Mouse (Mus musculus) frontal cortex, postnatal 25 days (tissue): ENCODE data around the gene Rft1.

Experiments used
- DNase-seq, 2 experiments: peaks; one replicate each; pipeline ENCODE4 v3.0.0; 2022; ENCODE audit warnings: low spot score in 2 of 2

Gene Rft1

DNA sequence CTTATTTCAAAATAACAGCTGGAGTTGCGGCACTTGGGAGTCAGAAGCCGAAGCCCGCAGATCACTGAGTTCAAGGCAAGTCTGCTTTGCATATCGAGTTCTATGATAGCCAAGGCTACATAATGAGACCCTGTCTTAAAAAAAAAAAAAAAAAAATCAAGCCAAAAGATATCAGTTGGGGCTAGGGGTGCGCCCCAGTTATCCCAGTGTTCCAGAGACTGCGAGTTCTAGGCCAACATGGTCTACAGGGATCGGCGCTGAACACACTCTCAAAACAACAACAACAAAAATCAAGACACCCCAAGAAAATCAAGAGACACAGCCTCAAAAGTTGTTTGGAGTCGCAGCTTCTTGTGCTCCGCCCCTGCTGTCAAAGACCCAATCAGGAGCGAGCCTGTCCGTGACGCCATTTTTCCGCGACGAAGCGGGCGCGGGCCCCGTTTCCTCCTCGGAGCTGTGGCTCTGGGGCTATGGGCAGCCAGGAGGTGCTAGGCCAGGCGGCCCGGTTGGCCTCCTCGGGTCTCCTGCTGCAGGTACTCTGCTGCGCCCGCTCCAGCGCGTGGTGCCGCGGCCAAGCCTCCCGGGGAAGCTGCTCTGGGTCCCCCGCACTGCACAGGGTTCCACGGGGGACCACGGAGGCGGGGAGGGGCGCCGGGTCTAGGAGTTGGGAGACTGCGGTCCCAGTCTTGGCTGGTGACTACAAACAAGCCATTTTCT, at the start of gene Rft1:
Gene Rft1, plus strand, starts transcription at position 418 of the 717 bp plus-strand sequence.
- peak; percentile 98 to 99 for DNase-seq

DNA sequence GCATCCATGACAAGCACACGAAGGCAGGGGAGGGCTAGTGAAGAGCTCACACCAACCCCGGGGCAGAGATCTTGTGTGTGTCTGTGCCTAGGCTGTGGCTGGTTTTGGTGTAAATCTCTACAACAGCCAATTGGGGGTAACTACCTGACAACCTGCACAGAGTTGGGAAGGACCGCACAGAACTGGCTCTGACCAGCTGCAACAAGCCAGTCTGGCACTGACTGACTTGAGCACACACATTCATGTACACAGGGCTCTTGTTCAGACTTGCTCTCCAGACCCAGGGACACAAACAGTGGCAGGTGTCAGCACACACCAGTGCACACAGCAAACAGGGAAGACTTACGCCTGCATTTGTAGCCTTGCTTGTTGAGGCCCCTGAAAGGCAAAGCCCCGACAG, 47.3 kb upstream of the Rft1 start:
- DNase-seq: no peak

DNA sequence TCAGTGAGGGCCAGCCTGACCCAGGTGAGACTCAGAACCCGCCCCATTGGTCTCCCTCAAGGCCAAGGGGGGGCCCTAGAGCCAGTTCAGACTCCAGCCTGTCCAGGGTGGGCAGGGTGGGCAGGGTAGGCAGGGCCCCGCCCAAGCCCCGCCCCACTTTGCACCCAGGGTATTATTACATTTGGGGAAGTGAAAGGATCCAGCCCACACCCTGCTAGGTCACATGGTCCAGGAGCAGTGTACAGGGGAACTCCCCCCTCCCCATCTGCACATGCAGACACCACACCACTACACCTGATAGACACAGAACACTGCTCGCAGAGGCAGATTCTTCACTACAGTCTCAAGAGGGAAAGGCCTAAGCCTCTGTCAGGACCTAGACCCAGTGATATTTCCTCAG, 46.5 kb upstream of the Rft1 start:
- DNase-seq: no peak

DNA sequence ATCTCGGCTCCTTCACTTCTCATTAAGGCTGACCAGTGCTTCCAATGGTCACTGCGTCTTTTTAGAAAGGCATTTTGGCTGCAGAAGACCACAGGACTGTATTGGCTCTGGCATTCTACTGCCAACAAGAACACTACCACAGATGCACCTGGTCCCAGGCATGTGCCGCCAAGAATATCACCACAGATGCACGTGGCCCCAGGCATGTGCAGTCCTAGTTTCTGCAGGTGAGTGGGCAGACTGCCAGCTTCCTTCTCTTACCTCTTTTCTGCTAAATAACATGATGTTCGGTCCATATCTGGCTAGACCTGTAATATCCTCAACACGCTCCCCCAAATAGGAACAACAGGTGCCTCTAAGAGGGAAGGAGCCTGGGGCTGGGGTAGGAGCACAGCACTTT, 46.0 kb upstream of the Rft1 start:
- no peak for DNase-seq

DNA sequence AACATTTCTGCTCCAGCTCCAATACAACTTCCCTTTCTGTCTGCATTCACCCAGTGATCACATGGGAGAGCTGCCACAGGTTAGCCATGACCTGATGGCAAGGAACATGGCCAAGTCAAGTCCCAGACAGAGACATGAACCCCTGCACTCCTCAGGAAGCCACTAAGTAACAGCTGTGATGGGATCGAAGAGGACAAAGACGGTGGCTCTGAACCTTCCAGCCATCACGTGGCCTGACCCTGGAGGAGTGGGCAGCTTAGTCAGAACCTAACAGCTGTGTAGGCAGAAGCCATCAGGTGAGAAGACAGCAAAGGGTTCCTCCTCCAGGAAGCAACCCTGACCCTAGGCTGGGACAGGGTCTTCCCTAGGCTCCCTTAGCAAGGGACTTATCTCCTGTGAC, 44.7 kb upstream of the Rft1 start:
- DNase-seq: no peak

DNA sequence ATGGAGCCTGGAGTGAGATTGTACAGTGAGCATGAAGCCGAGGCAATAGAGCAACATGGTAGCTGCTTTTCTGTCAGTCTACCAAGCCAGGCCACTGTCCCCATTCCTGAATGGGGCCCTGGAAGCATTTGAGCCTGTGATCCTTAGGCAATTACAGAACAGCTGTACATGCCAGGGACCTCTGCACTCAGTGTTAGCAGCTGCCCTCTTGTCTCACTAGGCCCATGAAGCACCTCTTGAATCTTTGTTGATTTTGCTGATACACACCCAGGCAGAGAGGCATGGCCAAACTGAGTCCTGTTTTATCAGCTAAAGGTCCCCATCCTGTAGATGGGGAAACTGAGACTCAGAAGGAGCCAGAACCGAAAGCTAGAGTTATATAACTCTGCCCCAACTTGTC, 43.9 kb upstream of the Rft1 start:
- DNase-seq: no peak

DNA sequence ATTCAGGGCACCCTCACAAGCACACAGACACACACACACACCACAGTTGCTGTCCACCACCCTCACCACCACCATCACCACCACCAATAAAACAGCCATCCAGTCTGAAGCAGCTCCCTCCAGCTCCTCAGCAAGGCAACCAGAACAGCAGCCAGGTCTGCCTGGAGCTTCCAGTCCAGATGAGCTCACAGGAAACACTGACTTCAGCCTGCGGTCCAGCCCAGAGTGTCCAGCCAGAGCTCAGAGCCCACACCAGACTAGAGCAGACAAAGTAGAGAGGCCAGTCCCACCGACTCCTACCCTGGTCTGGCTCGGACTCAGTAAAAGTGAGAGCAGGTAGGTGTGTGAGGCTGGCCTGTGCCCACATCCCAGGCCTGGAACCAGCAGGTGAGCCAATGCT, 43.2 kb upstream of the Rft1 start:
- no peak for DNase-seq

DNA sequence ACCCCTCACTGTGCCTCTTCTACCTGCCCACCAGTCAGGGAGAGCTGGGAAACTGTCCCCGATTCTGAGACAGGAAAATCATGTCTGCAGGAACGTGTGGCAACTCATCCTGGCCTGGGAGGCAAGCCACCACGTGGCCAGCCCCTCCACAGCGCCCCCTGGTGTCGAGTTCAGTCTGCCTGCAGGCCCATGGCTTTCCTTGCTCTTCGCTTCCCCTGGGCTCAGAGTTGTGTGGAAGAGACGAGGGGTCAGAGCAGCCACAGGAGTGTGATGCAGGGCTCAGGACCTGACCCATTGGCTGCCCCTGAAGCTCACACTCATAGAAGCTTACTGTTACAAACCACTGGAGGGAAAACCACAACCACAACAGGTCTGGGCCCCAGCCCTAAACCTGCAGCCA, 41.6 kb upstream of the Rft1 start:
- peak; percentile 48 to 49 for DNase-seq

DNA sequence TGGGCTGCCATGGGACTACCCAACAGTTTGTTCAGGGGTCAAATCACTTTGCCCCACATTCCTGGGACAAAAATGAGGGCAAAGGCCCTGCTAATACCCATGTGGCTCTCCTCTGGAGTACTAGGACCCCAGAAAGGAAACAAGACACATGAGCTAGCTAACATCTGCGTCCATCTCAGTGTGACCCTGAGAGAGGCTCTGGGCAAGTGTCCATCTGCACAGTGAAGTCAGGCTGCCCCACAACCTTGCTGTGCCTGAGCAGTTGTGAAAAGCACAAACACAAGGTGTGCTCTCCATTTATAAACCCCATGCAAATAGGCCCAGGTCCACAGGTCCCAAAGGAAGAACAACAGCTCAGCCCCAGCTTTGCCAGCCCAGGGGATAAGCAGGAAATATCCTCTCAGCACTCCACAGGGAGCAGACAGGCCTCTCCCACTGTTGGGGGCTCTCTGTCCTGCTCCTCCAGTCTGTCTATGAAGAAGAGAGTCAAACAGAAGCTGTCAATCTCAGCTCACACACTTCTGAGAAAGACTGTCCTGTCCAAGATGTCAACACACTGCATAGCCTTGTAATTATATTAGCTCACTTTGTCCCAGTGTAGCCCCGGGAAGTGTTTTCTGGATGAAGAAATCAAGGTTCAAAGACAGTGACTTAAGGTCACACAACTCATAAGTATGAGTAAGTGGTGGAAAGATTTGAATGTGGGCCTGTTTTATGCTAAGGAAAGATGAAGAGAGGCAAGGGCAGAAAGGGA, 41.0 kb upstream of the Rft1 start:
- no peak for DNase-seq

DNA sequence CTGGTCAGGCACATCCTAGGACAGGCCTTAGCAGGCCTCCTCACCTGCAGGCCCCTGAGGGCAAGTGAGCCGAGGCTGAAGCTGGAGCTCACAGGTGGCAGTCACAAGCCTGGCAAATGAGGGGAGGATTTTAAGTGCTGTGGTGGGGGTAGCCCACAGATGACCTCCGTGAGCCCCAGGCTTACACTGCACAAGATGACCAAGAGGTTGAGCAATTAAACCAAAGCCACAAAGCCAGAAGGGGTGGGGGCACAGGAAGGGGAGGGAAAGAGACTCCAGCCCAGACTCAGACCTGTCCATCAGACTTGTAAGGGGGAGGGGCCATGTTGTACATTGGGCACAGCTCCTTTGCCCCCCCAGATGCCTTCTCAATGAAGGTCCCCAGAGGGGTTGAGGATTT, 37.4 kb upstream of the Rft1 start:
- no peak for DNase-seq

DNA sequence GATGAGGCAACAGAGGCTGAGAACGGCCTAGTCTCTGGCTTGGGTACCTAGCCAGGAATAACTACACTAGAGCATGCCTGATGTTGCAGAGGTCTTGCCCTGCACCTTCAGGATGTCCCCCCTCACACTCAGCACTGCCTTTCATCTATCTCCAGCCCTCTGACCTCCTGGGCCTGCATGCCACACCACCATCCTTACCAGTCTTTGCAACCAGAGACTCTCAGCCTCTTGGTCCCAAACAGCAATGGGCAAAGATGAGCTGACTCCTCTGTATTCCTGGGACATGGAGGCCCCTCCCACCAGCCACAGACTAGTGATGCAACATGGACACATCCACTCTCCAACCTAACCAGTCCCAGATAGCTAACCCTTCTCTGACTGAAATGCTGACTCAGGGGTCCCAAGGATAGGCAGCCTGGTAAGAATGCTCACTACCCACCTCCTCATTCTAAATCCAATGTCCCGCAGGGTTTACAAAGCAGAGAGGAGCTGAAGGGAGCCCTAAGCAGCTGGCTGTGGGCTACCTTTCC, 35.3 kb upstream of the Rft1 start:
- DNase-seq: no peak

DNA sequence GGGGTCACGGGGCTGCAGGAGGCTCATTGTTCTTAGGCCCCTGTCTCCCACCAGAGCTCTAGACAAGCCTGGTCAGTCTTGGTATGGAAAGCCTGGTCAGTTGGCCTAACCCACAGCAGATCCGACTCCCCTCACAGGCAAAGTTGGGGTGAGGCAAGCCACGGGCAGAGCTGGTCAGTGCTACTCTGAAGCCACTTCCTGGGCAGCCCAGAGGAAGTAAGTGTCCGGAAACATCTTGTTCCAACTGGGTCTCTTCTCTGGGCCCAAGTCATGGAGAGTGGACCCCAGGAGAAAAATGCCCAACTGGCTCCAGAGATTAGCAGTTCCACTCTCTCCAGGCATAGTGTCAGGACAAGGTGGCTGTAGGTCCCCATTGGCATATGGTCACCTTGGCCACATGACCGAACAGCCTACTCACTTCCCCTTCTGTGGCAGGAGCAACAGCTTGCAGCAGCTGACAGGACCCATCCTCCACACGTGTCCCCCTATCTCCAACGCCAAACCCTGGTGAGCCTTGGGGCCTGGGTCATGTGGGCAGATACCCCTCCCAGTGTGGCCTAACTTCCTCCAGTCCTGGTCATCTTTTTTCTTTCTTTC, 34.1 kb upstream of the Rft1 start:
- DNase-seq: no peak

DNA sequence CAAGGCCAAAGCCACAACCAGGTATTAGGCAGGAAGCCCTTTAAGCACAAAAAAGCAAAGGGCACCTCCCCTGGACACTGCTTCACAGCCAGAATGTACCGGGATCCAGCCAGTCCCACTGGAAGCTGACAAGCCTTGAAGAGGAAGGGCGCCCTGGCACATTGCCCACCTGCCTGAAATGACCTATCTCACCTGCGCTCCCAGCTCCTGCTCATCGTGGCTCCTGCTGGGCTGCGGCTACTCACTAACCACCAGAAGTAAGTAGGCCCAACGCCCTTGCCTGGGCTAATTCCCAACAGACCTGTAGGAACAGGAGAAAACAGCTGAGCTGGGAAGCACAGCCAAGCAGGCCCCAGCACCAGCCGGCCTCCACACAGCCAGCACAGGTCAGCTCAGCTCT, 32.0 kb upstream of the Rft1 start:
- no peak for DNase-seq

DNA sequence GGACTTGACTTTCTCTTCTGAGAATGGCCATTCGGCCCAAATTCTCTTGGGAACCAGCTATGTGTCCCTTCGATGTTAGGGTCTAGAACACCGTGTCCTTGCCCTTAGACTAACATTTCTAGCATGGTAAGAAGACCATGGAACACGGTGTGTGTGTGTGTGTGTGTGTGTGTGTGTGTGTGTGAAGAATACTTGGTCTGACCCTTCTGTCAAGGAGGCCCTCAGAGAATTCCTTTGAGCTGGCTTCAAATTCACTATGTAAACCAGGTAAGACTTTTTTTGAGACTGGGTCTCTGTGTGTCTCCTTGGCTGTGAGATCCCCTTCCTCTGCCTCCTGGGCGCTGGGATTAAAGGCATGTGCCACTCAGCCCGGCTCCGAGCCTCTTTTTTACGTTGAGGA, 31.6 kb upstream of the Rft1 start:
- DNase-seq: no peak

DNA sequence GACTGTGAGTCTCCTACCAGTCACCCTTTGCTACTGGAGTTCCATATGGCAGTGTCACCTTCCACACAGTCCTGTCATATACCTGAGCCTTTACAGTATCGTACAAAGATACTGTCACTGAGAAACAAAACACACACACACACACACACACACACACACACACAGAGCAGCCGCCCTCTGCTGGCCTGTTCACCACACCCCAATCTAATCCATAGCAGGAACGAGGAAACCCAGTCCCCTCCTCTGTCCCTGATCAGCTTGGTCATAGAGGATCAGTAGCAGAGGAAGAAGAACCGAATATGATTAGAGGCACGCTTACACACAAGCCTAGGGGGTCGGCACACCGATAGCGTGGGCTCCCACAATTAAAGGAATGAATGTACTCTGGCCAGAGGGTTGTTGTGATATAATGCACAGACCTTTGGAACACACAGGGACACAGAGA, 29.9 kb upstream of the Rft1 start:
- no peak for DNase-seq

DNA sequence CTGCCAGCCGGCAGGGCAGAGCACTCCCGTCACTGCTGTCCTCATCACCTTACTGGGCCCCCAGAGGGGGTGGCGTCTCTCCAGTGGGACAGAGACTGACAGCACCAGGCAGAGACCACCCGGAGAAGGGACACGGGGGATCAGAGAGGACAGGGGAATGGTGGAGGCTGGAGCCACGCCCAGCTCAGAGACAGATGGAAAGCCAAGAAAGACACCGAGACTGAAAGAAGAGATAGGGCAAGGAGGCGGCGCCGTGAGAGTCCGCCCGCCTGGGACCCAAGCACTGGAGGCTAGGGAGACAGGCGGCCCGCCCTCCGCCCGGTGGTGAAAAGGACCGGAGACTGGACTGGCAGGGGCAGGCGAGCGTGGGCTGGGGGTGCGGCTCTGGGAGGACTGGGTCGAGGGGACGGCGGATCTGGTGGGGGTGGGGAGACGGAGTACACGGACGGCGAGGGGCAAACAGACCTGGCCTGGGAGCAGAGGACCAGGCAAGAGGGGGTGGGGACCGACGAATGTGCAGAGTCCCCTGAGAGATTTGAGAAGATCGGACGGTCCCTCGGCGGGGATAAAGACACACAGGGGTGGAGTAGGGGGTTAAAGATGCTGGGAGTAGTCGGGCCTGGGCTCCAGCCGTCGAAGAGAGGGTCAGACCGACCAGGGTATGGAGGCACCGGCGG, 28.9 kb upstream of the Rft1 start:
- no peak for DNase-seq

DNA sequence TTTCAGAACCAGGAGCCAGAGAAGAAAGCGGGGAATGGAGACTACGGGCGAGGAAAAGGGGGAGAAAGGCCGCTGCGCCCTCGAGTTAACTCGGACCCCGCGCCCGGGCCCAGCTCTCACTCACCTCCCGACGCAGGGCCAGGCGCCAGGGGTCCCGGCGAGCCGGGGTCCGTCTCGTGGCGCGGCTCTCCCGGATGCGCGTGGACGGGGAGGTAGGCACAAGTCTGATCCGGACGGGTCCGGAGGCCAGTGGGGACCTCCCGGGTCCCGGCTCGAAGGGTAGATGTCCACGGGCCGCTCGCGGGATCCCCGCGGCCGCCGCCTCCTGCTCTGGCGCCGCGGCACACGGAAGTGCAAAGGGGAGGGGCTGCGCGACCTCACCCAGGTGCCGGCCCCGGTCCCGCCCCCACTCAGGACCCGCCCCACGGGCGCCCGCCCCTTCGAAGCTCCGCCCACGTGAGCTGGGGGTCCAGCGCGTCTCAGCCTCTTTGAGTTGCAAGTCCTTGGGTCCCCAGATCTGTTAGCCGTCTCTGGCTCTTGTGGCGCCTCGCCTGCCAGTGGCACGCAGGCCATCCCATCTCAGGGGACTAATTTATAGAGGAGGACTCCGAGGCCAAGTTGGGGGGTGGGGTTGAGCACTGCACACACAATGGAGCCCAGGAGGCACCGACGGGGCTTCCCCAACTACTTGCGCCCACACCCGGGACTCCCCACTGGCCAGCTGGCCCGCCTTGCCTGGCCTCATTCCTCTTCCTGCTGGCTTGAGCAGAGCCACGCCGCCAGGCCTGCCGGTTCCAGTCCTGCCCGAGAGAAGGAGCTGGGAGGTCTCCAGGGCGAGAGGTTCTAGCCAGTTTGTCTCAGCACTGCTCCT, 28.1 kb upstream of the Rft1 start, which contains the start of gene Prkcd:
Gene Prkcd, minus strand, starts transcription at position 355 of the 871 bp plus-strand sequence.
- no peak for DNase-seq

DNA sequence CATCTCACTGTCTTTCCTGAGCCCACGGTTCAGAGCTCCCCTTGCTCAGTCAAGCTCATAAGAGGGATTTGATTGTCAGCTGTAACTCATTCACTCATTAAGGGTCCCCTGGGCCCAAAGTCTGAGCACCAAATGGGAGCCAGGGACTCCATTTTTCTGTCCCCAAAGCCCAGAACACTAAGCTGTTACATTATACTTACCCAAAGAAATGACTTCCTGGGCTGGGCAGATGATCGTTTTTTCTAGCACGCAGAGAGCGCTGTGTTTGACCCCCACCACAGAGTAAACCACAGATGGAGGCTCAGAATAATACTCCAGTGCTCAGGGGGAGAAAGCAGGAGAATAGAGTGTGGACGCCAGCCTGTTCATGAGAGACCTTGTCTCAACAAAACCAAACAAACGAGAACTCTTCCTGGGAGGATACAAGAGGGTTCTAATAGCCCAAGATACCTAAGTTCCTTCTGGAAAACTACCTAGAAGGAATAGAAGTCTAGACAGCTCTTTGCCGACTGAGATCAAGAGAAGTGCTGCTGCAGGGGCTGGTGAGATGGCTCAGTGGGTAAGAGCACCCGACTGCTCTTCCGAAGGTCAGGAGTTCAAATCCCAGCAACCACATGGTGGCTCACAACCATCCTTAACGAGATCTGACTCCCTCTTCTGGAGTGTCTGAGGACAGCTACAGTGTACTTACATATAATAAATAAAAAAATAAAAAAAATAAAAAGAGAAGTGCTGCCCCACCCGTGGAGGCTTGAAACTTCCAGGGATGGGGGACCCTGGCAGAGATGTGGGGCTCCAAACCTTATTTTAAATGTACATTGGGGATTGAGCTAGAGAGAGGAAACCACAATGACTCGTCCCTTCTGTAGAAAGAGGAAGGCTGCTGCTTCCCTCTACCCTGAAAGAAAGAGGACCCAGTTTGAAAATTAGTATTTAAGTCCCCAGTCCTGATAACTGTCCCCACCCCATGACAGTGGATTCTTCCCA, 27.1 kb upstream of the Rft1 start:
- DNase-seq: no peak

DNA sequence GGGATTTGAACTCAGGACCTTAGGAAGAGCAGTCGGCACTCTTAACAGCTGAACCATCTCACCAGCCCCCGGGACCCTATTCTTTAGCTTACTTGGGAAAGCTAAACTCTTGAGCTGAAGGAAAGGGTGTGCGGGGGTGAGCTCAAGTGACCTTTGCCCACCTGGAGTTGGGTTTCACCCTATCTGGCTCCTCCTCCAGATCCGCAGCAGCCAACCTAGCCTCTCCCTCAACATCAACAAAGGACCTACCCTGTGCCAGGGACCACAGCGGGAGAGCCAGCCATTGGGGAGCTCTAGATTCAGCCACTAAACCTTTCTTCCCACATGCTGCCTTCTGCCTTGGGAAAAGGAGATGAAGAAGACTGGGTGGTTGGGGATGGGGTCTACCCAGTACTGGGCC, 25.9 kb upstream of the Rft1 start:
- no peak for DNase-seq

DNA sequence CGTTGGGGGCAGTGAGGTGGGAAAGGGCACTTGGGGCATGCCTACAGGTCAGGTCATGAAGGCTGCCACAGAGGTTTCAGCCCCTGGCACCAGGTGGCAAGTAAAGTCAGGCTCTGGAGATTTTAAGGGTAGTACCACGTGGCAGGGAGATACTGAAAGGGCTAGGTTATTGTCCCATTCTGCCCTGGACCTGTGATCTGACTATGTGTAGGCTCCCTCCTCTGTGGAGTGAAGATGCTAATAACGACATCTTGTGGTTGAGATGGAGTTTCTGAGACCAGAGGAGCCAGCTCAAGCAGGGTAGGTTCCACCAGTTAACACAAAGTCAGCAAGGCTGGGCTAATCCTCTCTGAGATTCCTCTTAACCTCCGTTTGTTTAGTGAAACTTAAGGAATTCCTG, 24.3 kb upstream of the Rft1 start:
- DNase-seq: no peak
